Mouse (Mus musculus): ENCODE measurements at regions not wholly inside any gene's neighbourhood (a gene's known extent, or its start where the extent isn't known, plus 50 kb on each side); places are given as distances from the start of the nearest gene placed in this dataset.
A peak's percentile ranks its signal among the peaks of the same experiment; 100 is the strongest.

GRCm38 (mm10) chr1:121087124-121087887, 245.1 kb downstream of the Insig2 start:
- Histone ChIP-seq H3K9ac (no peak overlapping the region), H3K27ac (0 out of 2 replicates have a peak overlapping the region, but pooled peaks have one; percentile 5), H3K4me3 (no peak overlapping the region), H3K9me3 (replicated peaks) (no peaks in the 10 kb centered on the region), H3K36me3 (no peaks in the 10 kb centered on the region), H3K4me2 (replicated peaks) (0 out of 2 replicates have a peak overlapping the region, but pooled peaks have one; percentile 3), H3K4me1 (peaks cover 10% of the 10 kb centered on the region), H3K27me3 (no peaks in the 10 kb centered on the region)
- ATAC-seq (ENCODE audit: low FRiP score): peak; percentile 85
- WGBS: 11% methylated on average over 7 of the region's 7 CpGs

- ATAC-seq (ENCODE audit: low FRiP score): no peak
- Histone ChIP-seq H3K4me3 (no peak overlapping the region), H3K27me3 (peaks cover 2% of the 10 kb centered on the region; the same call in 1 of the 2 replicates), H3K27ac (no peak overlapping the region), H3K4me2 (replicated peaks) (no peak overlapping the region), H3K36me3 (no peaks in the 10 kb centered on the region), H3K4me1 (peaks cover 6% of the 10 kb centered on the region; the same call in 1 of the 2 replicates), H3K9ac (no peak overlapping the region), H3K9me3 (replicated peaks) (no peaks in the 10 kb centered on the region)
- WGBS: 85% methylated on average over 4 of the region's 4 CpGs
Measured at GRCm38 (mm10) chr1:121090628-121091027, 241.8 kb downstream of the Insig2 start.

GRCm38 (mm10) chr1:121092870-121093269, 239.5 kb downstream of the Insig2 start:
- Histone ChIP-seq H3K27ac (no peak overlapping the region), H3K36me3 (no peaks in the 10 kb centered on the region), H3K9ac (no peak overlapping the region), H3K4me2 (replicated peaks) (no peak overlapping the region), H3K9me3 (replicated peaks) (no peaks in the 10 kb centered on the region), H3K27me3 (peaks cover 7% of the 10 kb centered on the region; the same call in 1 of the 2 replicates), H3K4me1 (peaks cover 5% of the 10 kb centered on the region; the same call in 1 of the 2 replicates), H3K4me3 (no peak overlapping the region)
- no peak for ATAC-seq (ENCODE audit: low FRiP score)
- 63% methylated on average over 5 of the region's 5 CpGs for WGBS

GRCm38 (mm10) chr1:121096551-121097550, 235.5 kb downstream of the Insig2 start:
- Histone ChIP-seq H3K4me1 (peaks cover 5% of the 10 kb centered on the region; the same call in 1 of the 2 replicates), H3K4me2 (replicated peaks) (peak overlapping the region; percentile 48), H3K9ac (no peak overlapping the region), H3K36me3 (no peaks in the 10 kb centered on the region), H3K27me3 (peaks cover 25% of the 10 kb centered on the region; the same call in 1 of the 2 replicates), H3K27ac (no peak overlapping the region), H3K4me3 (peak overlapping the region; percentile 22), H3K9me3 (replicated peaks) (no peaks in the 10 kb centered on the region)
- 5% methylated on average over 28 of the region's 28 CpGs for WGBS
- ATAC-seq (ENCODE audit: low FRiP score): no peak

- no peak overlapping the region for H3K4me2 ChIP-seq (replicated peaks)
- H3K27me3 ChIP-seq: no peaks in the 10 kb centered on the region
- H3K27ac ChIP-seq: no peak overlapping the region
- no peaks in the 10 kb centered on the region for H3K36me3 ChIP-seq
- H3K4me3 ChIP-seq: no peak overlapping the region
- H3K4me1 ChIP-seq: peaks cover 4% of the 10 kb centered on the region; the same call in 1 of the 2 replicates
- 40% methylated on average over 4 of the region's 4 CpGs for WGBS
- H3K9ac ChIP-seq: no peak overlapping the region
- ATAC-seq (ENCODE audit: low FRiP score): no peak
- H3K9me3 ChIP-seq (replicated peaks): no peaks in the 10 kb centered on the region
Measured at GRCm38 (mm10) chr1:121111776-121112344, 220.5 kb downstream of the Insig2 start.

GRCm38 (mm10) chr1:121112464-121112863, 219.9 kb downstream of the Insig2 start:
- H3K36me3 ChIP-seq: no peaks in the 10 kb centered on the region
- no peak for ATAC-seq (ENCODE audit: low FRiP score)
- H3K4me3 ChIP-seq: no peak overlapping the region
- no peak overlapping the region for H3K4me2 ChIP-seq (replicated peaks)
- no peaks in the 10 kb centered on the region for H3K27me3 ChIP-seq
- no peak overlapping the region for H3K27ac ChIP-seq
- H3K4me1 ChIP-seq: peaks cover 4% of the 10 kb centered on the region; the same call in 1 of the 2 replicates
- WGBS: 33% methylated on average over 1 of the region's 1 CpGs
- no peak overlapping the region for H3K9ac ChIP-seq
- no peaks in the 10 kb centered on the region for H3K9me3 ChIP-seq (replicated peaks)

GRCm38 (mm10) chr1:121116626-121117025, 215.8 kb downstream of the Insig2 start:
- H3K4me1 ChIP-seq: peaks cover 4% of the 10 kb centered on the region; the same call in 1 of the 2 replicates
- no peaks in the 10 kb centered on the region for H3K9me3 ChIP-seq (replicated peaks)
- 76% methylated on average over 5 of the region's 5 CpGs for WGBS
- H3K4me3 ChIP-seq: no peak overlapping the region
- no peak for ATAC-seq (ENCODE audit: low FRiP score)
- no peak overlapping the region for H3K27ac ChIP-seq
- H3K27me3 ChIP-seq: no peaks in the 10 kb centered on the region
- no peaks in the 10 kb centered on the region for H3K36me3 ChIP-seq
- H3K9ac ChIP-seq: no peak overlapping the region
- H3K4me2 ChIP-seq (replicated peaks): no peak overlapping the region

- Histone ChIP-seq H3K27ac (no peak overlapping the region), H3K9me3 (replicated peaks) (no peaks in the 10 kb centered on the region), H3K36me3 (no peaks in the 10 kb centered on the region), H3K4me2 (replicated peaks) (no peak overlapping the region), H3K4me1 (peaks cover 3% of the 10 kb centered on the region; the same call in 1 of the 2 replicates), H3K27me3 (no peaks in the 10 kb centered on the region), H3K9ac (no peak overlapping the region), H3K4me3 (no peak overlapping the region)
- no peak for ATAC-seq (ENCODE audit: low FRiP score)
Measured at GRCm38 (mm10) chr1:121123436-121123835, 209.0 kb downstream of the Insig2 start.

- no peak overlapping the region for H3K27ac ChIP-seq
- H3K4me3 ChIP-seq: no peak overlapping the region
- H3K27me3 ChIP-seq: no peaks in the 10 kb centered on the region
- H3K4me2 ChIP-seq (replicated peaks): no peak overlapping the region
- no peak for ATAC-seq (ENCODE audit: low FRiP score)
- WGBS: 78% methylated on average over 4 of the region's 4 CpGs
- no peaks in the 10 kb centered on the region for H3K36me3 ChIP-seq
- H3K9me3 ChIP-seq (replicated peaks): no peaks in the 10 kb centered on the region
- H3K9ac ChIP-seq: no peak overlapping the region
- no peaks in the 10 kb centered on the region for H3K4me1 ChIP-seq
Measured at GRCm38 (mm10) chr1:121136284-121136683, 196.1 kb downstream of the Insig2 start.

GRCm38 (mm10) chr1:121136846-121137245, 195.5 kb downstream of the Insig2 start:
- no peak for ATAC-seq (ENCODE audit: low FRiP score)
- no peaks in the 10 kb centered on the region for H3K27me3 ChIP-seq

GRCm38 (mm10) chr1:121144981-121145380, 187.4 kb downstream of the Insig2 start:
- WGBS: 95% methylated on average over 1 of the region's 1 CpGs
- no peak overlapping the region for H3K9ac ChIP-seq
- no peaks in the 10 kb centered on the region for H3K27me3 ChIP-seq
- H3K27ac ChIP-seq: no peak overlapping the region
- no peak overlapping the region for H3K4me3 ChIP-seq
- no peak overlapping the region for H3K4me2 ChIP-seq (replicated peaks)
- no peaks in the 10 kb centered on the region for H3K9me3 ChIP-seq (replicated peaks)
- no peak for ATAC-seq (ENCODE audit: low FRiP score)
- no peaks in the 10 kb centered on the region for H3K4me1 ChIP-seq
- H3K36me3 ChIP-seq: no peaks in the 10 kb centered on the region

More at GRCm38 (mm10) chr1:121136846-121137245, 195.5 kb downstream of the Insig2 start:
- no peak overlapping the region for H3K4me2 ChIP-seq (replicated peaks)
- H3K9me3 ChIP-seq (replicated peaks): no peaks in the 10 kb centered on the region
- no peak overlapping the region for H3K9ac ChIP-seq
- H3K36me3 ChIP-seq: no peaks in the 10 kb centered on the region
- 93% methylated on average over 4 of the region's 4 CpGs for WGBS
- H3K4me1 ChIP-seq: no peaks in the 10 kb centered on the region
- H3K27ac ChIP-seq: no peak overlapping the region
- no peak overlapping the region for H3K4me3 ChIP-seq

GRCm38 (mm10) chr1:121153476-121153875, 178.9 kb downstream of the Insig2 start:
- H3K9ac ChIP-seq: no peak overlapping the region
- no peaks in the 10 kb centered on the region for H3K36me3 ChIP-seq
- H3K27ac ChIP-seq: no peak overlapping the region
- H3K27me3 ChIP-seq: no peaks in the 10 kb centered on the region
- 0 out of 2 replicates have a peak, but pooled peaks cover 3% of the 10 kb centered on the region for H3K4me1 ChIP-seq
- H3K4me2 ChIP-seq (replicated peaks): no peak overlapping the region
- H3K9me3 ChIP-seq (replicated peaks): no peaks in the 10 kb centered on the region
- no peak overlapping the region for H3K4me3 ChIP-seq
- no peak for ATAC-seq (ENCODE audit: low FRiP score)
- 79% methylated on average over 5 of the region's 5 CpGs for WGBS

Measured in hindbrain, embryonic 12.5 days (tissue).